In the genomic region with DNA sequence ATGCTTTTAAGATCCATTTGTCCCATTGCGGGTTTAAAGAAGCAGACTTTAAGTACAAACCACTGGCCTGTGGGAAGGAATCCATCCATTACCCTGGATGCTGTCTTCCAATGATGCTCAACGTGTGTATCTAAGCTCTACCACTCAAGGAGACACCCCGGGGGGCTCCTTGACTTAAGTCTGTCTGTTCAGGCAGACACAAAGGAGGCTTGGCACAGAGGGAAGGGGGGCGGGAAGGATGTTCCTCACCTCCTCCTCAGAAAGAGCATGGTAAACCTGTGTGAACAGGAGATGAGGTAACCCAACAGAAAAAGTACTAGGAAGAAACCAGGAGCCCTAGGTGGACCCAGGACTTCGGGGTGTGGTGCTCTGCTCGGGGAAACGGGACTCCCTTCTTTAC, we compare ENCODE assay signal across 15 mouse cellular contexts. TPM values are rescaled to one million over a fixed set of nuclear protein-coding genes. Genes with fewer than 3 reads are reported as not detected.
DNase-seq lines count a peak whose midpoint lies in the region; ATAC-seq and TF ChIP-seq lines count a peak whose summit lies in the region.
"Had no signal": no experiment of that assay in that cellular context is flagged by ENCODE, and none has a peak within 500 bp of the region (broad histone marks: within the 10 kb centered on the region; RNA-seq: fewer than 3 reads in every experiment).

No protein-coding gene starts in this region.

- H3K36me3 ChIP-seq in hindbrain, embryonic 11.5 days (ENCODE audit: control insufficient read depth, insufficient read depth, low read length): no peaks in the 10 kb centered on the region
- no peaks in the 10 kb centered on the region for H3K36me3 ChIP-seq in hindbrain, embryonic 13.5 days
- no peaks in the 10 kb centered on the region for H3K36me3 ChIP-seq in hindbrain, embryonic 12.5 days
- no peaks in the 10 kb centered on the region for H3K36me3 ChIP-seq in neural tube, embryonic 13.5 days
- H3K36me3 ChIP-seq: liver, embryonic 13.5 days had no signal

- peaks cover 14% of the 10 kb centered on the region for H3K4me1 ChIP-seq in hindbrain, embryonic 11.5 days (replicated peaks; ENCODE audit: control insufficient read depth, insufficient read depth, low read length)
- H3K4me1 ChIP-seq in hindbrain, embryonic 13.5 days (replicated peaks): peaks cover 52% of the 10 kb centered on the region
- H3K4me1 ChIP-seq in hindbrain, embryonic 12.5 days: peaks cover 48% of the 10 kb centered on the region
- peaks cover 59% of the 10 kb centered on the region for H3K4me1 ChIP-seq in neural tube, embryonic 13.5 days (replicated peaks)
- H3K4me1 ChIP-seq: liver, embryonic 13.5 days had no signal

- H3K4me3 ChIP-seq in hindbrain, embryonic 11.5 days (ENCODE audit: low read depth, low read length): no peak overlapping the region
- H3K4me3 ChIP-seq in hindbrain, embryonic 13.5 days: no peak overlapping the region
- H3K4me3 ChIP-seq in hindbrain, embryonic 12.5 days: no peak overlapping the region
- no peak overlapping the region for H3K4me3 ChIP-seq in neural tube, embryonic 13.5 days
- no peak overlapping the region for H3K4me3 ChIP-seq in gastrocnemius, adult 2 months
- H3K4me3 ChIP-seq: heart, embryonic 13.5 days; liver, embryonic 13.5 days had no signal

- no peak for ATAC-seq in hindbrain, embryonic 11.5 days (ENCODE audit: low FRiP score)
- ATAC-seq in hindbrain, embryonic 13.5 days (ENCODE audit: low FRiP score): no peak
- no peak for ATAC-seq in hindbrain, embryonic 12.5 days (ENCODE audit: low FRiP score)
- ATAC-seq in neural tube, embryonic 13.5 days (ENCODE audit: low read depth): 0 out of 2 replicates have a peak, but pooled peaks have one; percentile 20
- ATAC-seq in frontal cortex, adult (ENCODE audit: low TSS enrichment): no peak

- no peak overlapping the region for H3K4me2 ChIP-seq in hindbrain, embryonic 11.5 days (replicated peaks; ENCODE audit: low read depth, low read length)
- no peak overlapping the region for H3K4me2 ChIP-seq in hindbrain, embryonic 13.5 days
- no peak overlapping the region for H3K4me2 ChIP-seq in hindbrain, embryonic 12.5 days (replicated peaks)
- peak overlapping the region; percentile 6; the same call in 1 of the 2 replicates for H3K4me2 ChIP-seq in neural tube, embryonic 13.5 days
- H3K4me2 ChIP-seq: liver, embryonic 13.5 days had no signal

- no peak for TF ChIP-seq CTCF in gastrocnemius, adult 2 months (IDR thresholded peaks at IDR 0.05)

- H3K9me3 ChIP-seq in hindbrain, embryonic 11.5 days (ENCODE audit: control insufficient read depth, low read length): no peaks in the 10 kb centered on the region
- no peaks in the 10 kb centered on the region for H3K9me3 ChIP-seq in hindbrain, embryonic 13.5 days
- H3K9me3 ChIP-seq in hindbrain, embryonic 12.5 days (replicated peaks): peaks cover 4% of the 10 kb centered on the region; the same call in 1 of the 2 replicates
- no peaks in the 10 kb centered on the region; the same call in 1 of the 2 replicates for H3K9me3 ChIP-seq in neural tube, embryonic 13.5 days
- H3K9me3 ChIP-seq: liver, embryonic 13.5 days had no signal

- DNase-seq in hindbrain, embryonic 11.5 days (ENCODE audit: low spot score): peak; percentile 40
- peak; percentile 23 for DNase-seq in retina, postnatal 1 day
- no peak for DNase-seq in retina, embryonic 14.5 days (ENCODE audit: low spot score)
- DNase-seq in gastrocnemius, adult 2 months: no peak
- DNase-seq: cerebellum, adult 9-10 months; kidney, postnatal 25 days; layer of hippocampus, postnatal 36 days; liver, embryonic 13.5 days; thymus, adult 18-20 months had no signal

- no peaks in the 10 kb centered on the region for H3K27me3 ChIP-seq in hindbrain, embryonic 11.5 days (ENCODE audit: control insufficient read depth, insufficient read depth, low read length)
- peaks cover 23% of the 10 kb centered on the region; the same call in 1 of the 2 replicates for H3K27me3 ChIP-seq in hindbrain, embryonic 13.5 days
- H3K27me3 ChIP-seq in hindbrain, embryonic 12.5 days: no peaks in the 10 kb centered on the region
- peaks cover 6% of the 10 kb centered on the region for H3K27me3 ChIP-seq in neural tube, embryonic 13.5 days

- H3K9ac ChIP-seq in hindbrain, embryonic 11.5 days (ENCODE audit: low read depth, low read length): no peak overlapping the region
- H3K9ac ChIP-seq in hindbrain, embryonic 13.5 days: no peak overlapping the region
- no peak overlapping the region for H3K9ac ChIP-seq in hindbrain, embryonic 12.5 days
- no peak overlapping the region for H3K9ac ChIP-seq in neural tube, embryonic 13.5 days
- H3K9ac ChIP-seq: heart, embryonic 13.5 days; liver, embryonic 13.5 days had no signal

- intact Hi-C loops in gastrocnemius, adult 2 months (cut with DNase I): no loop called here

- no peak overlapping the region for H3K27ac ChIP-seq in hindbrain, embryonic 11.5 days (ENCODE audit: low read depth, low read length)
- no peak overlapping the region for H3K27ac ChIP-seq in hindbrain, embryonic 13.5 days
- 0 out of 2 replicates have a peak overlapping the region, but pooled peaks have one; percentile 18 for H3K27ac ChIP-seq in hindbrain, embryonic 12.5 days
- peak overlapping the region; percentile 53 for H3K27ac ChIP-seq in neural tube, embryonic 13.5 days (replicated peaks)
- no peak overlapping the region for H3K27ac ChIP-seq in gastrocnemius, adult 2 months
- H3K27ac ChIP-seq: liver, embryonic 13.5 days had no signal

- WGBS in hindbrain, embryonic 11.5 days: 15% methylated on average over 7 of the region's 7 CpGs
- WGBS in hindbrain, embryonic 13.5 days: 21% methylated on average over 7 of the region's 7 CpGs
- WGBS in hindbrain, embryonic 12.5 days: 18% methylated on average over 7 of the region's 7 CpGs
- 10% methylated on average over 7 of the region's 7 CpGs for WGBS in neural tube, embryonic 13.5 days

RNA-seq across cellular contexts. Expression of gene Ror2, which starts 50.0 kb away (rescaled TPM):
- 5.4 TPM in 2 replicates for polyA plus RNA-seq in hindbrain, embryonic 11.5 days (2014; fragmentation: Nextera tagmentation; extraction: Ambion mirVana)
- polyA plus RNA-seq in hindbrain, embryonic 13.5 days (2015; fragmentation: Nextera tagmentation; extraction: Ambion mirVana): 3.5 and 4.7 TPM in 2 replicates
- polyA plus RNA-seq in hindbrain, embryonic 12.5 days (2016; fragmentation: Nextera tagmentation; extraction: Ambion mirVana): 16.7 and 17.8 TPM in 2 replicates
- polyA plus RNA-seq in neural tube, embryonic 13.5 days (2015; fragmentation: Nextera tagmentation; extraction: Ambion mirVana): 5.3 and 5.4 TPM in 2 replicates
- under 1 TPM; 0.20 to 0.84 TPM for total RNA-seq in gastrocnemius, adult 2 months (2021)
- total RNA-seq: megakaryocyte progenitor cell, adult 5-6 weeks had no signal

Comparison
In these comparisons a context has a peak if more than half of its experiments do, and no peak if none do; other contexts are left out.
1. DNase-seq: peak in hindbrain, embryonic 11.5 days (single experiment) and retina, postnatal 1 day (single experiment); none in retina, embryonic 14.5 days (single experiment) and gastrocnemius, adult 2 months (single experiment).
2. H3K27ac ChIP-seq: peak in hindbrain, embryonic 12.5 days (single experiment) and neural tube, embryonic 13.5 days (single experiment); none in hindbrain, embryonic 11.5 days (single experiment), hindbrain, embryonic 13.5 days (single experiment) and gastrocnemius, adult 2 months (single experiment).